Mouse (Mus musculus): ENCODE measurements at regions not wholly inside any gene's neighbourhood (a gene's known extent, or its start where the extent isn't known, plus 50 kb on each side); places are given as distances from the start of the nearest gene placed in this dataset.

DNA sequence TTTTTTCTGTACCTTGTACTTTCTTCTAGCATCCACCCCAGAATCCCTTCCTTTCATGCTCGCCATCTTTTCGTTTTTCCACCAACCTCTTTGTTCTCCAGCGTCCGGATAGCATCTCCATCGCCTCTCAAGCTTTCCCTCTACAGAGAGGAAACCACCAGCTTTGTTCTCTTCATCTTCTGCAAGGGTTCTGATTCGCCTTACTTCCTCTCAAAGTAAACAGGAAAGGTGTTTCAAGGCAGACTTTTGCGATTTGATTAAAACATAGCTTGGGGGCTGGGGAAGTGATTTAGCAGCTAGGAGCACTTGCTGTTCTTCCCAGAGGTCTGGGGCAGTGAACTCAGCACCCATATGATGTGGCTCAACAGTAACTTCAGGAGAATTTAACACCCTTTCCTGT, 71.4 kb downstream of the Emp1 start:
- no peak for DNase-seq (ENCODE audit: low spot score in 2 of 2)

DNA sequence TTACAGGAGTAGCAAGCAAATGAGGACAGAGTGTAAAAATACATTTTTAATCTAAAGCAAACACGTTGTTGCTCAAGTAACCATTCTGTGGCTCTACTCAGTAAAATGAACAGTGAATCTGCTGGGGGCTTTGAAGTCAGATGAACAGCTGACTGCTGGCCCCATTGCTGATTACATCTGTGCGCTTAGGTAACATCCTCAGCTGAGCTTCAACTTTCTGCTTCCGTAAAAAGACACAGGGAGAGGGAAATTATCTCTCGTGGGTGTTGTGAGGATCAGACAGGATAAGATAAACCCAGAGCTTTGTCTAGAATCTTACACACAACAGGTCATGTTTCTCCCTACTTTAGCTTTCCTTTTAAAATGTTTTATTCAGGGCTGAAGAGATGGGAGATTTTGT, 74.0 kb downstream of the Emp1 start:
- no peak for DNase-seq (ENCODE audit: low spot score in 2 of 2)

GRCm38 (mm10) chr6:135438271-135438670, 75.9 kb downstream of the Emp1 start:
- DNase-seq (ENCODE audit: low spot score in 2 of 2): no peak

DNA sequence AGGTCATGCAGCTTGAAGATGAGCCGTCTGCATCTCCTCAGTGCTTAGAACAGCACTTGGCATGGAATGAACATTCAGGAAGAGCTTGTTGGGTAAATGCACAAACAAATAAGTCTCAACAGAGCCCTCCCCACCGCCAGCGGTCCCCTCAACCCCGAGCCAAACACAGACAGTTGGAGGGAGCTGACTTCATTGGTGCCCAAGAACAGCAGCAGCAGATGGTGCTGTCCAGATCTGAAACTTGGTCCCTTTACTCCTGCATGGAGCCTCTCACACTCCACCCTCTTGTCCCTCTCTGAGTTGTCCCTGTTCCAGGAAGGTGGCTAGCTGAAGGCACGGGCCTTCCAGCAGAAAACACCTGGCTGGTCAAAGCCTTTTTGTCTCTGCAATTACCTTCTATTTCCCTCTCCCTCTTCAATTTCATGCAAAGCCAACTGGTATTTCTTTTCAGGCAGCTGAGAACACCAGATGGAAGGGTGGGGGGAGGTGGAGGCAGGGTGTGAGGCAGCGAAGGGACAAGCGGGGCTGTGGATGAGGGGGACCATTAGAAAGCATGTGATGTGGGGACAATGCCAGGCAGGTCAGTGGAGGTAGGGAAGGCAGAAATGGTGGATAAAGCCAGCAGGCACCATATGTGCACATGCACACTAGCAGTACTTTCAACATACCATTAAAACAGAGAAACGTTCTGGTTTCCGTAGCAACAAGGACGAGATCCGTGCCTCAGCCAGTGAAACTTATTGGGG, 79.0 kb downstream of the Emp1 start:
- DNase-seq (ENCODE audit: low spot score in 2 of 2): peak; percentile 74 to 75

DNA sequence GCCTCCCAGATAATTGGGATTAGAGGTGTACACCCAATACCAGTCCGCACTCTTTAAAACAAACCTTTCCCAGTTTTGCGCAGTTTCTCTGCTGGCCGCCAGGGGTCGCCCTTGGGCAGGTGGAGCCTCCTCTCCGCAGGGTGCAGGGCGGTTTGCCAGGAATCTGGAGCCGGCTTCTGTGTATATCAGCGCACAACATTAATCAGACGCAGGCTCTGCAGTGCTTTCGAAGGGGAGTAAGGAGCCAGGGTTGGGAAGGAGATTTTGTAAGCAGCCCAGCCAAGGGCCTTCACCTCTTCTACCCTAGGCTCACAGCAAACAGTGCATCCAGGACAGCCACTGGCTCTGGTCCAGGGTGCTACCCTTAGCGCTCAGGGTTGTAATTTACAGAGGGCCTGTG, 82.3 kb downstream of the Emp1 start:
- DNase-seq (ENCODE audit: low spot score in 2 of 2): peak; percentile 88 to 90

DNA sequence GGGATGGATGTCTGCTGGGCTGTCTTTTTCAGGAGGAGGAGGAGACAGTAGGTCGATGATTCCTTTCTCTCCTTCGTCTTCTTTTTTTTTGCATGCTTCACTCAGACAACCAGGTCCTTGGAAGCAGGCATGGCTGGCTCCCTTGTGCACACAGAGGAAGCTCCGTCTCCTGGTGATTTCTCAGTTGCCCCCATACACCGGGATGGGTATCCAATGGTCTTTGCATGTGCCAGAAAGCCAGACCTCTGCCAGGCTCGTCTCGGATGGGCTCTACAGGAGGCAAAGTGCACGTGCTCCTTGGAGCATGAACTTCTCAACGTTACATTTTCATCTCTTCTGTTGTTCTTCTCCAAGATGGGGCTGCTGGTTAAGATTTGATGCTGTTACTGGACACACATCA, 82.7 kb downstream of the Emp1 start:
- no peak for DNase-seq (ENCODE audit: low spot score in 2 of 2)

DNA sequence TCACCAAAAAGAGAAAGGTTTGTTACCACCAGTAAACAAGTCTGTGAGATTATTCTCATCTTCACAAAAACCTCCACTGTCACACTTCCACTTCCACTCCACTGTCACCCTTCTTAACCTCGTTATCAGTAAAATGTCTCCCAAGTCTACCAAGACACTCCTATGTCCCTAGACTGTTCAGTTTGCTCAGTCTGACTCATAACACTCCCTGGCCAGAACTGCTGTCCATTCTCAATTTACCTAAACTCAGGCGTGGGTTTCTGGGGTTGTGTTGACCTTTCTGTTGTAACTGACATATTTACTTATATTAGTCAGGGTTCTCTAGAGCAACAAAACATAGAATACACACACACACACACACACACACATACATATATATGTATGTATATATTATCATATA, 85.5 kb downstream of the Emp1 start:
- no peak for DNase-seq (ENCODE audit: low spot score in 2 of 2)

- DNase-seq (ENCODE audit: low spot score in 2 of 2): no peak
These were observed 86.9 kb downstream of the Emp1 start for GRCm38 (mm10) chr6:135449228-135449627.

DNA sequence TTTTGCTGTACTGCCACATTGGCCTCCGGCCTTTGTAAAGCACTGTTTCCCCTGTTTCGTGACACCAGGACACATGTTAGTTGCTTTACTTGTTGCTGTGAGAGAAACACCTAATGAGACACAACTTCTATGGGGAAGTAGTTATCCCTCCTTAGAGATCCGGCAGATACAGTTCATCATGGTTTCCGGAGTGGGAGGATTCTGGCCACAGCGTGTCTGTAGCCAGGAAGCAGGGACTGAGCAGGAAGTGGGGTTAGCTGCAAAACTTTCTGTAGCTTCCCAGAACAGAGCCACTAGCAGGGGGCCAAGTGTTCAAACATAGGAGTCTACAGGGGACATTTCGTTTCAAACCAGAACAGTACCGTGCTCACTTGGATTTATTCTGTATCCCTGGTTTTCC, 88.2 kb downstream of the Emp1 start:
- no peak for DNase-seq (ENCODE audit: low spot score in 2 of 2)

DNA sequence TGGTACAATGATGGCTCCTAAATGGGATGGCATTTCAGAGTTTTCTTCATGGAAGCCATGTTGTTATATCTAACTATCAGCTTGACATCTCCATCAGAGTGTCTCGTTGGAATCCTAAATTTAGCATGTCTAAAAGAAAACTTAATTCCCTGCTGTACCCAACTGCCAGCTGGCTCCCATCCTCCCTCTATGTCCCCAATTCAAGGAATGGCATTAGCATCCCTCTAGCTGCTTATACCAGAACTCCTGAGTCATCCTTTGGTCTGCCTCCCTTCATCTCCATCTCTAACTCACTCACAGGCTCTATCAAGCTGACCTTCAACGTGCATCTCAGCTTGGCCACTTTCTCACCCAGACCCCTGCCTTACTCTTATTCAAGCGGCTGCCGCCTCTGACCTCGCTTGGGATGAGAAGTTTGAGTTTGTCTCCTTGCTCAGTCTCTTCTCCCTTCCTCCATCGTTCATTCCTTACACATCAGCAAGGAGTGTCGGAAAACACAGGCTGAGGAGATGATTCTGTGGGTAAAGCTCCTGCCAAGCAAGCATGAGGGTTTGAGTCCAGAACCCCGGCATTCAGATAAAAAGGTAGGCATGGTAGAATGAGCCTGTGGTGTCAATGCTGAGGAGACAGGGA, 88.9 kb downstream of the Emp1 start:
- peak; percentile 22 to 44 for DNase-seq (ENCODE audit: low spot score in 2 of 2)

- no peak for DNase-seq (ENCODE audit: low spot score in 2 of 2)
These were observed 90.7 kb downstream of the Emp1 start for GRCm38 (mm10) chr6:135453041-135453440.

DNA sequence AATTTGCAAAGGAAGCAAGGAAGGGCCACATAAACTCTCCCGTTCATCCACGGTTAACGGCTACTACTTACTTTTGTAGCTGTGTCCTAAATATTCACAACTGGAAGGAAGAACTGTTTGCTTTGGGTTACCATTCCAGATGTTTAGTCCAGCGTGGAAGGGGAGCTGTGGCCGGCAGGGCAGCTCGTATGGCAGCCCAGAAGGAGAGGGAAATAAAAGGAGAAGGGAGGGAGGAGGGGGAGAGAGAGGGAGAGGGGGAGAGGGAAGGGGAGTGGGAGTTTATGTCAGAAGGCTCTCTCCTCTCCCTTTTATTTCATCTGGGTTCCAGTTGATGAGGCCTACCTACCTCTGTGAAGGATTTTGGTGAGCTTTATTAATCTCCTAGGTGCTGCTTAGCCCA, 110.2 kb downstream of the Emp1 start:
- no peak for DNase-seq (ENCODE audit: low spot score in 2 of 2)

DNA sequence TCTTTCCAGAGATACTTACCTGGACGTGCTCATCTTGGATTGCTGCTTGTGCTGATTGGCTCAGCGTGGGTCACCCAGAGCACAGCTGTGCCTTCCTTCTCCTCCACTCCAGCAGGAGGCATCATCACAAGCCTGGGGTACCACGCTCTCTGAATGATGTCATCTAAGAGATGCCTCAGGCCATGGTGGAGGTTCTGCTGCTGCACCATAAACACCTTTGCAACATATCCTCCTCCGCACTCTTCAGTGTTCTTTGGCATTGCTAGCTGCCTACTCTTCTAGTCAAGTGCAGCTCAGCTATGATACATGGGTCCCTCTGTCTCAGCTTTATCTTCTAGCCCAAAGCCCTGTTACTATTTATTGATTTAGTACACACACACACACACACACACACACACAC, 110.8 kb downstream of the Emp1 start:
- DNase-seq (ENCODE audit: low spot score in 2 of 2): no peak

DNA sequence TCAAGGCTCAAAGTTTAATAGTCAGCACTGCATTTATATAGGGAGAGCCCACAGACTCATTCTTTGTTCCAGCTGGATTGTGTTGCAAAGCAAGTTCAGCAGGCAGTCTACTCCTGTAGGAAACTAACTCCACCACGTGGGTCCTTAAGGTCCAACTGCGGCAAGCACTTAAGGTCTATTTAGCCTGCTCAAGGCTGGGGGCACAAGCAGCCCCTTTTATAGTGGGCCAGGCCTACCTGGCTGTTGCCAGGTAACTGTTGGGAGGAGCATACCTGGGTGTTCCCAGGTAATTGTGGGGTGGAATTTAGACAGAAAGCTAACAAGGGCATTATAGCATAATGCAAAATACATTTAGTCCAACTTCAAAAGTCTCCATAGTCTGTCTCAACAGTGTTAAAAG, 126.5 kb downstream of the Emp1 start:
- DNase-seq (ENCODE audit: low spot score in 2 of 2): no peak

DNA sequence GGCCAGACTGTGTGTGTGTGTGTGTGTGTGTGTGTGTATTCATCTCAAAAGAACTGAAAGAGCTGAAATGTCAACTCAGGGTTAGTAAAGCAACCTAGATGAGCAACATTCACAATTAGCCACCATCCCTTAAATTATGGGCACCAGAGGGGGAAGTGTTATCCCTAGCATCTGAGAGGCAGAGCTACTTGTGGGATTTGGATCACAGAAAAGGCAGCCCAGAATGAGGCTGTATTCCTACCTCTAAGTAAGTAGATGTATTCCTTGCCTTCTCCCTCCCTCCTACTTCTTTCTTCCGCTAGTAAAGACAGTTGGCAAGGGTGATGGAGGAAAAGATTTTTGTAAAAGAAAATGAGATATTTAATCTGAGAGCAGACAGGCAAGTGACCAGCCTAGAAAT, 131.6 kb downstream of the Emp1 start:
- no peak for DNase-seq (ENCODE audit: low spot score in 2 of 2)

GRCm38 (mm10) chr6:135495841-135496240, 133.5 kb downstream of the Emp1 start:
- no peak for DNase-seq (ENCODE audit: low spot score in 2 of 2)

DNA sequence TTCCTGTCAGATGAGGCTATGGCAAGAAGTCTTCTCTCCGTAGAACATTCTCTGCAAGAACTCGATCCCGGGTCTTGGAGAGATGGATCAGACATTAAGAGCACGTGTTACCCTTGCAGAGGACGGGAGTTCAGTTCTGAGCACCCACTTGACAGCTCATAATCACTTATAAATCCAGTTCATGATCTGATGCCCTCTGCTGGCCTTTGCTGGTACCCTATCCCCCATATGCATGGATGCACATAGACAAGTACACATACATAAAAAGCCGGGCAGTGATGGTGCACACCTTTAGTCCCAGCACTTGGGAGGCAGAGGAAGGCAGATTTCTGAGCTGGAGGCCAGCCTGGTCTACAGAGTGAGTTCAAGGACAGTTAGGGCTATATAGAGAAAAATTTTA, 136.2 kb downstream of the Emp1 start:
- DNase-seq (ENCODE audit: low spot score in 2 of 2): no peak

DNA sequence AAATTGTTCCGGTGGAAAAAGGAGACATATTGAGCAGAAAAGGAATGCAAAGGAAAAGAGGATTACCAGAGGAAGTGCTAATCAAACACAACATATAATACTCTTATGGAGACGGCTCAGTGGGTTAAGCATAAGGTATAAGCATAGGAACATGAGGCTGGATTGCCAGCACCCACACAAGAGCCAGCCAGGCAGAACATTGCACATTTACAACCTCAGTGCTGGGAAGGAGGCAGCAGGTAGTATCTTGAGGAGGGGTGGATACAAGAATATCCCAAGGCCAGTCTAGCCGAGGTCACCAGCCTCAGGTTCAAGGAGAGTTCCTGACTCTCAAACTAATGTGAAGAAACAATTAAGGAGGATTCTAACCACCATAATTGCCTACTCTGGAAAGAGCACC, 138.0 kb downstream of the Emp1 start:
- peak in 1 of 2 experiments; percentile 25 for DNase-seq (ENCODE audit: low spot score in 2 of 2)

GRCm38 (mm10) chr6:135501791-135502190, 139.4 kb downstream of the Emp1 start:
- no peak for DNase-seq (ENCODE audit: low spot score in 2 of 2)

GRCm38 (mm10) chr6:135502405-135502804, 140.1 kb downstream of the Emp1 start:
- no peak for DNase-seq (ENCODE audit: low spot score in 2 of 2)

- no peak for DNase-seq (ENCODE audit: low spot score in 2 of 2)
These were observed 156.5 kb downstream of the Emp1 start for GRCm38 (mm10) chr6:135518710-135519437.

DNA sequence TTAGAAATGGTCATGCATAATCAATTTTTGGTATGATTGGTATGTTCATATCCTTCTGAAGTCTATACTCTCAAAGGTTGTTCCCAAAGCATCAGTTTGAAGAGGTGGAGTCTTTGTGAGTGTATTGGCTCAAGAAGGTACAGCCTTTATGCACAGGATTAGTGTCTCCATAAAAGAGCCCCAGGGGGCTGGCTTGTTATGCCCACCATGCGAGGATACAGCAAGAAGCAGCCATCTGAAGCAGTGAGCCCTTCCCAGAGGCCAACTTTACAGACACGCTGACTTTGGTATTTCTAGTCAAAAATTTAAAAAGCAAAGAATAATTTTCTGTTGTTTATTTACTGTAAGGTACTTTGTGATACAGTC, 157.1 kb downstream of the Emp1 start:
- DNase-seq (ENCODE audit: low spot score in 2 of 2): no peak

GRCm38 (mm10) chr6:135520868-135521267, 158.5 kb downstream of the Emp1 start:
- DNase-seq (ENCODE audit: low spot score in 2 of 2): no peak
